Mouse (Mus musculus) G1E (cell line): ENCODE results near the gene Flna.

Experiments
- CTCF ChIP-seq: IDR thresholded peaks from 2 replicates; pipeline ENCODE4 v1.5.1; 2012; ENCODE audit warnings: low read depth, low read length, inconsistent platforms, mixed read lengths
- GATA2 ChIP-seq: IDR thresholded peaks from 2 replicates; pipeline ENCODE4 v1.6.1; 2012; ENCODE audit warnings: low read depth, low read length, inconsistent platforms, borderline replicate concordance
- TAL1 ChIP-seq: conservative IDR thresholded peaks from 2 replicates; pipeline ENCODE4 v1.6.1; 2012; ENCODE audit warnings: low read depth, low read length, inconsistent platforms, mixed read lengths

DNA sequence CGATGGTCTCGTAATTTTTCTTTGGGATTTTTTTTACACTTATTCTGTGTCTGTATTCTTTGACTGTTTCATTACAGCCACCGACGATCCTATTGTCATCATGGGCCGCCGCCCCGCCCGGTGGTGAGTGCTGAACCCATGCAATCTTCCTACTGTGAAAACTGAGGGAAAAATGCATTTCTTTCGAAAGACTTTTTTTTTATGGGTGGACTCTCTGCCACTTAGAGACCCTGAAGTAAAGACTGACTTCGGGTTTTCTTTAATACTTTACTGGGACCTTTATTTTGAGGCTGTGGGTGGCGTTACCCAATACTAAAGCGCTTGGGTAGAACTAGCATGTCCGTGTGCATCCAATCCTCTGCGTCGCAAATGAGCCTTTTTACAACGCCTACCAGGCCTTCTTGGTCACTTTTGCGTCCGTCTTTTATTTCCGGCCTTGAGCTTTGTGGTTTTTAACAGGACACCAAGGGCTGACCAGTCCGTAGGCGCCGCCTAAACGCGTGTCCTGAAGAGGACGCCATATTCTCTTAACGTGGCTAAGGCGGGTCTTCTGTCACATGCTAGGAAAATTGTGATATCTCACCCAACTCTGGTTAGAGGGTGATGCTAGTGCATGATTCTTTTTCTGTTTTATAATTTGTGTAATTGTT is 21.4 kb upstream of the Flna start:
- TF ChIP-seq CTCF (no peak), GATA2 (no peak), TAL1 (no peak)
